Mouse (Mus musculus) layer of hippocampus, adult 2 months (tissue): ENCODE measurements around the gene Cdk5. TPM values are rescaled to one million over a fixed set of nuclear protein-coding genes. Genes with fewer than 3 reads are reported as not detected.

Experiments
- DNase-seq, 2 experiments: peaks; one replicate each; pipeline ENCODE4 v3.0.0; 2022; ENCODE audit warnings: low spot score in 2 of 2
- H3K27ac ChIP-seq: fragments of 200-600 bp; 2 replicates; pipeline ENCODE4 v1.8.1; 2022
- H3K4me3 ChIP-seq: fragments of 200-600 bp; 2 replicates; pipeline ENCODE4 v1.8.1; 2022; ENCODE audit warnings: mild to moderate bottlenecking
- CTCF ChIP-seq: fragments of 200-600 bp; conservative IDR thresholded peaks from 2 replicates; pipeline ENCODE4 v1.8.1; 2022; ENCODE audit warnings: antibody characterized with exemption, mild to moderate bottlenecking, moderate library complexity
- total RNA-seq, 2 experiments: library from RNA; stranded (reverse); gene quantifications; 2 replicates each; pipeline ENCODE4 v1.2.3; 2021

The Cdk5 gene
- total RNA-seq, 2 experiments from 2014 or later, result 118 to 136 TPM

DNA sequence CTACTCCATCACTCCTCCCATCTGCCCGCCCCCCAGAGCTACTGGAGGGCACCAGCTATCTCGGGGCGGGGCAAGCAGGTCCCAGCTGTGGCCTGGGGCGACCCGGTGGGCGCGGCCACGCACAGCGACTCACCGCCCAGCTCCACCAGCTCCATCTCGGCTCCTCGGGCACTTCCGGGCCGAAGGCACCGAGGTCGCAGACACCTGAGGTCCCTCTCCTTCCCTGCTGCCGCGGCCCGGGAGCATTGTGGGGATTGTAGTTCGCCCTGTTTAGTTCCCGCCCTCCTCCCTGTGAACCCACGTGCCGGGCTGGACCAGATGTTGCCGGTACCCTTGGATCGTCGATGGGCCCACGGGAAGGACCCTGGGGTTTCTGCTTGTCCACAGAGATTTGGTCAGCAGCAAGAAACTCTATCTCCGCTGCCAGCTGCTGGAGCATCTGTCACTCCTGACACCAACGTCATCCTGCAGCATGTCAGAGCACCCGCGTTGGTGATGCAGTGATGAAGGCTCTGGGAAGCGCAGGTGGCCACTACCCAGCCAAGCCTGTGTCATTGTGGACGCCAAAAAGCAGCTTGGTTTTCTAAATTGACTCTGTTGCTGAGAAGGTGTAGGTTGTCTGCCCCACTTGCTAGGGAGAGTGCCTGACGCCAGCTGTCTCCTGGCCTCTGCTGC is 24.4 kb upstream of the Cdk5 start, which contains the start of gene Tmub1:
Gene Tmub1, minus strand, starts transcription at position 231 of the 675 bp plus-strand sequence.
- no peak for TF ChIP-seq CTCF
- Histone ChIP-seq H3K4me3 (peak within 1 kb of the TSS; percentile 93), H3K27ac (peak within 1 kb of the TSS; percentile 94)
- DNase-seq, result peak; percentile 79 to 85

DNA sequence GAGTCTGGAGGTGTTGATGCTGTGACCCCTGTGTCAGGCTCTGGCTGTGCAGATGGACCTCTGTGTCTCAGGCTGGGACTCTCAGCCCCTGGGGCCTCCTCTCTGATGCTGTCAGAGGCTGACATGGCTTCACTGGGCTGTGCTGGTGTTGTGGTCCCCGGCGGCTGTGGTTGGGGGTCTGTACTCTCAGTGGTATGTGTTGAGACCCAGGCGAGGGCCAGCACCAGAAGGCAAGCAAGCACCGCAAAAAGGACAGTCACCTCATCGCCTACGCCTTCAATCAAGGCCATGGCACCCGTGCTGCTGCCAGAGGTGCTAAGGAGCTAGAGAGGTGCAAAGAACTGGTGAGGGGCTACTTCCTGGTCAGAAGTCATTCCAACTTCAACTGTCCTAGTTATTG is 23.3 kb upstream of the Cdk5 start:
- no peak overlapping the region for H3K27ac ChIP-seq
- TF ChIP-seq CTCF, result no peak

DNA sequence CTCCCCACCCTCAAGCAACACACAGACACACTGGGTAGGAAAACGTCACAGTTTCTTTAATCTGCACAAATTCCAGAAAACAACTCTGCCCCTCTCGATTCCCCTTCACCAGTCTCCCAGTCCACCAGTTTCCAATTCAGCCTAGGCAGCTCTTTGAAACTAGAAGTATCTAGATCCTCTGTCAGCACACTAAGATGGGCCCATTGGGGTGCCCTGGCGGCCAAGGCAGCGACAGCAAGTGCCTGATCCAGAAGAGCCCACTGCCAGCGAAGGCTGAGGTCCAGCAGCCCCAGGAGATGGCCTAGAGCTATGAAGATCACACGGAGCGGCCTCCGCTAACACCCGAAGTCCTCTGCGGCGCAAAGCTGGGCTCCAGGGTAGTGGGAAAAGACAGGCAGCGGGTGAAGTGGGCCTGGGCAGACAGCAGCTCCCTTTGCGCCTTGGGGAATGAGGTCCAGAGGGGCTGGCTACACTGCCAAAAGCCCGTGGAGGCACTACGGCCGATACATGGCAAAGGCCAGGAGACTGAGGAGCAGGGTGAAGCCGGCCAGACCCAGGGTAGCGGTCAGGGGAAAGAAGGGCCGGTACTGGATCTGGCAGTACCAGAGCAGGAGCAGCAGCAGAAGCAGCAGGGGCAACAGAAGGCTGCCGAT is 22.2 kb upstream of the Cdk5 start:
- no peak for DNase-seq
- TF ChIP-seq CTCF, result peak; percentile 51
- peak overlapping the region; percentile 97 for H3K27ac ChIP-seq

More for the DNA sequence above, 23.3 kb upstream of the Cdk5 start:
- no peak for DNase-seq
- H3K4me3 ChIP-seq, result no peak overlapping the region

DNA sequence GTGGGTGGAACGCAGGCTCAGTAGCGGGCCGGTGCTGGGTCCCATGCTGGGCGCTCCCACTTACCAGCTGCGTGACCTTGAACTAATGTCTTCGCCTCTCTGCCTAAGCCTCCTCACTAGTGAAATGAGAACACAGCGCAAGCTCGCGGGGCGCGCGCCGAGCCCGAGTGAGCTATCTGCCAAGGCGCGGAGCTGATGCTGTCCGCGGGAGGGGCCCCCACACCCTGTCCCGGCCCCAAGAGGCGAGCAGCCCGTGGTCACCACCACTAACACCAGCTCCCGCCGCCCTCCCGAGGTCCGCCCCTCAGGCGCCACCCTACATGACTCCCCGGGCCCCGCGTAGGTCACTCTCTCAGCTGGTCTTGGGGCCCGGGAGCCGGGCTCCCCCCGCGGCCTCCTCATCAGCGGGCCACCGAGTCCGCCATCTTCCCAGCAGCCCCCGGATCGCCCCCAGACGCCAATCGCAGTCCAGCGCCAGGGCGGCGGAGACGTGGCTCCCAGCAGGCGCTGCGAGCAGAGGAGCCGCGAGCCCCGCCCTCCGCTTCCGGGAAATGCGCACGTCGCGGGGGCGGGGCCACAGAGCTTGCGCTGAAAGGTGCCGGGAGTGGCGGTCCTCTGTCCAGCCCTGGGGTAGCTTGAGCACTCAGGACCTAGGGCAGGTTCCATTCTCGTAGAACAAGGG is 21.6 kb upstream of the Cdk5 start, which contains the start of gene Fastk:
Gene Fastk, minus strand, starts transcription at position 542 of the 682 bp plus-strand sequence.
- H3K27ac ChIP-seq, result peak within 1 kb of the TSS; percentile 97
- DNase-seq, result peak; percentile 95
- H3K4me3 ChIP-seq, result peak within 1 kb of the TSS; percentile 77
- no peak for TF ChIP-seq CTCF

More for the DNA sequence above, 22.2 kb upstream of the Cdk5 start:
- peak overlapping the region; percentile 77 for H3K4me3 ChIP-seq

DNA sequence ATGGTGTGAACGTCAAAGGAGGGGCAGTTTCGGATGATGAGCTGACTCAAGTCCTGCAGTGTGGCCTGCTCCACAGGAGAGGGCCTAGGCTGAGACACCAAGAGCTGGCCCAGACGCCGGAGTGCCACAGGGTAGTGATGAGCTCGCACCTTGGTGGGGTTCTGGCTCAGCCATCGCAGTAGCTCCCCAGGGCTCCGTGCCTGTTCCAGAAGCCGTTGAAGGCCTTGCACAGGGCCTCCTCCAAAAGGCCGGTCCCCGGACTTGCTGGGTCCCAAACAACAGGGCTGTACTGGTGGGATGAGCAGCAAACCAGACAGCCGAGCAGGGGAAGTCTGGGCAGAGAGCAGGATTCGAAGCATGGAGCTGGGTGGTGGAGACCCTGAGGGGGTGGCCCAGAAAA is 20.6 kb upstream of the Cdk5 start:
- Histone ChIP-seq H3K4me3 (peak overlapping the region; percentile 77), H3K27ac (peak overlapping the region; percentile 97)
- no peak for DNase-seq
- no peak for TF ChIP-seq CTCF

DNA sequence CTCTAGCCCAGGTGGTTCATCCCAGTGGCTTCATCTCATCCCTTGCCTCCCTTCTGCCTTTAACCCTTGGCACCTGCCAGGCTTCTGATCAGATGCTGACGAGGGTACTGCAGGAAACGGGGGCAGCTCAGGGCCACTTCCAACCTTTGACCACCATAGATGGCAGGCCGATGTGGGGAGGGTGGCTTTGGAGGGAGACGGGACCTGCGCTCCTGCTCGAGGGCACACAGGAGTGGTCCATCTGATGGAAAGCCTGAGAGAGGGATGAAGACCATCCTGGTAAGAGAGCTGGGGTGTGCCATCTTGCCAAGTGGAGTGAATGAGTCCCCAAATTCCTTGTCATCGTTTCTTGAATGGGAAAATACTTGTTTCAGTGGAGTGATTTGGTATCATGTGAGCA is 19.9 kb upstream of the Cdk5 start:
- TF ChIP-seq CTCF, result no peak
- no peak for DNase-seq
- Histone ChIP-seq H3K27ac (no peak overlapping the region), H3K4me3 (no peak overlapping the region)

DNA sequence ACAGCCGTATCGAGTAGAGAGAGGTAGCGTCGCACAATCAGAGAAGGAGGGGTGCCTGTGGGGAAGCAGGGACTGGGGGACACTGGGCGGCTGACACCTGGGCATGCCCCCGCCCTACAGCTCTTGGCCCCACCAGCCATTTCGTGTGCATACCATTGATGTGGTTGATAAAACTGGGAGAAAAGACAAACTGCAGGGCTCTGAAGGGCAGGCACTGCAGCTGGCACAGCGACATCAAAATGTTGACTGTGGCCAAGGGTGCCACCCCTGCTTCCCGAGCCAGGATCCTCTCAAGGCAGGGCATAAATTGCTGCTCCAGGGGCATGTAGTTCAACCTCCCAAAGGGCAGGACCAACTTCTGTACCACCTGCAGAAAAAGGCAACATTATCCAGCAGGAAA is 18.7 kb upstream of the Cdk5 start:
- no peak overlapping the region for H3K4me3 ChIP-seq
- no peak overlapping the region for H3K27ac ChIP-seq
- no peak for DNase-seq
- no peak for TF ChIP-seq CTCF

DNA sequence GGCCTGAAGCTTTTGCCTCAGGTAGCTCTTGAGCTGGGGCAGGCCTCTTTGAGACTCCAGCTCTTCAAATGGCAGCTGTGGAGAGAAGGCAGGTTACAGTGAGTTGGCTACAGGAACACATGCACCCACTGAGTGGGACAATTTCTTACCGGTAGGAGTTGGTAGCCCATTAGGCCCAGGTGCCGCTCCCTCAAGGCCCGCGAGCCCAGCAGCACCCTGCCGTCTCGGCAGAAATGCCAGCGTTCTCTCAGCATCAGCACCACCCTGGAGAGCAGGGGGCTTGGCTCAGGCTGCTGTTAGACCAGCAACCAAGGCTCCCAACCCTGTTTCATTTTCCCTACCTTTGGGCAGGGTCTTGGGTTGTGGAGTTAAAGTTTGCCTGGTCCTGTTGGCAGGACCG is 17.9 kb upstream of the Cdk5 start:
- no peak overlapping the region for H3K27ac ChIP-seq
- no peak overlapping the region for H3K4me3 ChIP-seq
- TF ChIP-seq CTCF, result no peak
- DNase-seq, result no peak

DNA sequence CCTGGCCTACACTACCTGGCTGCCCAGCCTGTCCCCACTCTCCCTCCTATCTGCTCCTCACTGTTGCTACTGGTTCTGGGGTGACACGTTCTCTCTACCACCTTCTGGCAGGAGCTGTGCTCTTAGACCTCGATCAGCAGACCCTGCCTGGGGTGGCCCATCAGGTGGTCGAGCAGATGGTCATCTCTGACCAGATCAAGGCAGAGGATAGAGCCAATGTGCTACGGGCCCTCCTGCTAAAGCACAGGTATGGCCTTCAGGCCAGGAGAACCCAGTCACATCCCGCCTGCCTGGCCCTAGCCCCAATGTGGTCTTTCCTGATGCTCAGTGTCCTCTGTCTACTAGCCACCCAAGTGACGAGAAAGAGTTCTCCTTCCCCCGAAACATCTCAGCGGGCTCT is 10.7 kb upstream of the Cdk5 start:
- no peak for TF ChIP-seq CTCF
- H3K4me3 ChIP-seq, result no peak overlapping the region
- H3K27ac ChIP-seq, result no peak overlapping the region
- no peak for DNase-seq

DNA sequence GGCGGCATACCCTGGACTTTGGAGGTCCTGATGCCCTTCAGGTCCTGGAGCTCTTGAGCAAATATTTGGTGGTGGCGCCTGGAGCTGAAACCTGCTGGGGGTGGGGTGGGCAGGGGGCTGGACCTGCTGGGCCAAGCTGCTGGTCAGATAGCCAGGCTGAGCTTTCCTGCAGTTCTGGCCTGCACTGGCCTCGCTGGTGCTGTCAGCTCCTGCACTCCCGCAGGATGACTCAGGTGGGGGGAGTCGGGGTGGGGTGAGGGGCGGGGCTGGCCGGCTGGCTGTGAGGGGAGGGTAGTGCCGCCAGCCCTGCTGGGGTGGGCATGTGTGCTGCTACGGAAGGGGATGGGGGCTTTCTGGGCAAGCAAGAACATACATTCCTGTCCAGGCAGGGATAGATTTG is 5.3 kb upstream of the Cdk5 start:
- Histone ChIP-seq H3K27ac (no peak overlapping the region), H3K4me3 (no peak overlapping the region)
- no peak for TF ChIP-seq CTCF
- no peak for DNase-seq

DNA sequence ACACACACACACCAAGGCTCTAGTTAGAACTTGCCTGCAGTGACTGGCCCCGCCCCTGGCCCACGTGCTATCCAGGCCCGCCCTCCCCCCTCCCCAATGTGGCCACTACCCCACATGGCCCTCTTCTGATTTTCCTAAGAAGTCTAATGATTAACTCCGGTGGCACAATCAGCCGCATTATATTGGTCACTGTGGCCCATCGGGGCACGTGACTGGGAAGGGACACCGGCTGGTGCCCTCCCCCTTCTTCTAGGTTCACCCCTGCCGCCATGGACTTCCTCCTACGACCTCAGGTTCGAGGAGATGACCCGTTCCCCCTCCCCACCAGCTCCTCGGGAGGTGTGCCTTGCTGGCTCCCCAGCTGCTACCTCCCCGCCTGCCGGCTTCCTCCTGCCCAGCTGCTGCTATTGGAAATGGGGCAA is 4.7 kb upstream of the Cdk5 start:
- no peak overlapping the region for H3K27ac ChIP-seq
- no peak for DNase-seq
- no peak overlapping the region for H3K4me3 ChIP-seq
- TF ChIP-seq CTCF, result no peak

DNA sequence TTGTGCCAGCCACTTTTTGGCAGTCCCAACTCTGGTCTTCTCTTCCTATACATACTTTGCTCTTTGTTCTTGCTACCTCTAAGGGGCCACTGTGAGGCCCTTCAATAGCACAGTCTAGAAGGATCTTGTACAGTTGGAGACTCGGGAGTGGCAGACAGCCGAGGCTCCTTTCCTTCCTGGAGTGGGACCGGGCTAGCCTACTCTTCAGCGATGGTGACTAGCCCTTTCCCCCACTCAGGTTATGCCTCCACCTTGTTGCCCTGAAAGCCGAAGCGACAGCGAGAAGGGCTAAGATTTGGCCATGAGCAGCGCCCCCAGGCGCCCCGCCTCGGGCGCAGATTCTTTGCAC is 3.9 kb upstream of the Cdk5 start:
- DNase-seq, result no peak
- TF ChIP-seq CTCF, result no peak
- H3K27ac ChIP-seq, result no peak overlapping the region
- H3K4me3 ChIP-seq, result no peak overlapping the region

DNA sequence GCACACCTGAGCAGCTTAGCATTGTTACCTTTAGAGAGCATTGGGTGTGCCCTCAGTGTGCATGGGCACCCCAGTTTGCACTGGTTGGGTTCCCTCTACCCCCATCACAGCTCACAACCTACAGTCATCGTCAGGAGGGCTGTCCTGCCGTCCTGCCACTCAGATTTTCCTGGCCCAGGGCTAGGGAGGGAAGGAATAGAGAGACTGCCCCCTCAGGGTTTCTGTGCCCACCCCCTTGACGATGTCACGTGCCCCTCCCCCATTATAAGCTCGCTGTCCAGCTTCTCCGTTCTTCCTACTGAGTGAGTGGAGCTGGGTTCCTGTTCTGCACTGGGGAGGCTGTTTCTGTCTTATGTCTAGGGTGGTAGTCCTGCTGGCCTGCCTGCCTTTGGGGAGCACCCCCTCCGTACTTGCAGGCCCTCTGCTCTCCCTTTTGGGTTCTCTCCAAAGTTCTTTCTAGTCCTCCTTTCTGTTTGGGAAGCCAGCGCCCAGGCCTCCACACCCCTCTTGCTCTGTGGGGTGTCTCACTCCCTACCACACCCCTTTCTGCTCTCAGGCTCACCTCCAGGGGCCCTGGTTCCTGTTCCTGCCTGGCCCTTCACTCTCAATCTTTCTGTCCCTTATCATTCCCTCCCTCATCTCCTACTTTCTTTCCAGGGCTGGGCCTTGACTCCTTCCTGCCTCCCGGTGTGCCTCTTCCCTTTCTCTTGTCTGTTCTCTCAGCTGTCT is 3.4 kb upstream of the Cdk5 start:
- Histone ChIP-seq H3K27ac (no peak overlapping the region), H3K4me3 (no peak overlapping the region)
- TF ChIP-seq CTCF, result no peak
- no peak for DNase-seq
